Mouse (Mus musculus): Measurements from ENCODE around the gene Gse1.

DNA sequence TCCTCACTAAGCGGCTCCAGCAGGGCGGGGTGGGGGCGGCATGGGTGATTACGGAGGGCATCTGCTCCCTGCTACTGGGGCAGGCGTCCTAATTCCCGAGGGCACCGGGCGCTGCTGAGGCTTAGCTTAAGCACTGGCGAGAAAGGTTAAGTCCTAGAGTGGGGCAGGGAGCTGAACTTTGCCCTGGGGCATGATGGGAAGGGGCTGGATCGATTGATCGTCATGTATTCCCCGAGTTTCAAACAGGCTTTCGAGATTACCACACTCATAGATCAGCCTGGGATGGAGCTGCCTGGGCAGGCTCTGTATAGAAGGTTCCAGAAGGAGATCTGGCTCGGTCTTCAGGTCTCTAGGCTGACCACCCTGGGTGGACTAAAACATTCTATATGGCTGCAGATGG is 393.9 kb downstream of the Gse1 start:
- no peak for TF ChIP-seq CTCF (IDR thresholded peaks at IDR 0.05; ENCODE audit: extremely low read depth, insufficient read length, insufficient replicate concordance, low read depth, low read length)
- TF ChIP-seq POLR2A (IDR thresholded peaks at IDR 0.05; ENCODE audit: low read depth, low read length) = no peak
